Mouse (Mus musculus): ENCODE data around the gene Med1. TPM values are rescaled to one million over a fixed set of nuclear protein-coding genes. Genes with fewer than 3 reads are reported as not detected.

The Med1 gene
- polyA plus RNA-seq, 1 experiment, result 5.9 TPM

DNA sequence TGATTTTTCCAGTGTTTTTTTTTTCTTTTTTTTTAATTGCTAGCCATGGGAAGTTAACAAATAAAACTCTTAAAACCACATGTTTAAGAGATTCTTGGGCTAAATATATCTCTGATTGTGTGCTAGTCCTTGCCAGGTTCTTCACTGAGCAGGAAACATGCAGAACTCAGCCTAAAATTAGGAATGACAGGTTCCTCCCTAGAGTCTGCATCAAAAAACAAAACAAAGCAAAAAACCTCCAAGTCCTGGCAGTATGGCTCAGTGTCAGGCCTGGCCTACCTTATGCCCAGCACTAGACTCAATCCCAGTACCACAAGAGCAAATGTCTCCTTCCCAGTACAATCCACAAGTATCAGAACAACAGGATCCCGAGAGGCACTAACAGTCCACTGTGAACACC lies 78.7 kb downstream of the Med1 start:
- no peak overlapping the region for H3K27ac ChIP-seq (ENCODE audit: insufficient read depth, low read depth, low read length)
- H3K4me1 ChIP-seq (ENCODE audit: control insufficient read depth, insufficient read depth, insufficient read length, low read length), result no peaks in the 10 kb centered on the region
- no peak overlapping the region for H3K4me3 ChIP-seq (ENCODE audit: low read depth, low read length)
- no peak for TF ChIP-seq POLR2A (IDR thresholded peaks at IDR 0.05; ENCODE audit: low read depth, low read length)
- no peak for TF ChIP-seq CTCF (IDR thresholded peaks at IDR 0.05; ENCODE audit: extremely low read depth, insufficient read length, insufficient replicate concordance, low read depth, low read length)
- WGBS, result 73% methylated on average over 1 of the region's 1 CpGs
- no peaks in the 10 kb centered on the region for H3K27me3 ChIP-seq (ENCODE audit: control insufficient read depth, insufficient read depth, low read length)
- peaks cover 20% of the 10 kb centered on the region for H3K36me3 ChIP-seq (ENCODE audit: control insufficient read depth, insufficient read depth, low read length)

DNA sequence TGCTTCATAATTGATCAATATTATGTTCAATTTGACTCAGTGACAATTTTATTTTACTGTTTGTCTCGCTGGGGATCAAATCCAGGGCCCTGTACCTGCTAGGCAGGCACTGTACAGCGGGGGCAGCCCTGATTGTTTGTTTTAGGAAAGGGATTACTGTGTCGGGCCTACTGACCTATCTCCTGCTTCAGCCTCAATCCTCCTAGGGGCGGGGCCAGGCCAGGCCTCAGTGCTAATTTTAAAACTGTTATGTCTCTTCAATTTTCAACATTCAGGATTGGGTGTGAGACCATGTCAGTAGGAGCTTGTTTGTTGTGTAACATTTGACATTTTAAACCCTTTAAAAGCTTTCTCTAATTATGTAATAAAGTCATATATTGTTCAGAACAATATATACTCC lies 79.6 kb downstream of the Med1 start:
- Histone ChIP-seq H3K36me3 (ENCODE audit: control insufficient read depth, insufficient read depth, low read length) (peaks cover 28% of the 10 kb centered on the region), H3K4me1 (ENCODE audit: control insufficient read depth, insufficient read depth, insufficient read length, low read length) (no peaks in the 10 kb centered on the region), H3K27ac (ENCODE audit: insufficient read depth, low read depth, low read length) (no peak overlapping the region), H3K27me3 (ENCODE audit: control insufficient read depth, insufficient read depth, low read length) (no peaks in the 10 kb centered on the region), H3K4me3 (ENCODE audit: low read depth, low read length) (no peak overlapping the region)
- 76% methylated on average over 4 of the region's 4 CpGs for WGBS
- TF ChIP-seq POLR2A (IDR thresholded peaks at IDR 0.05; ENCODE audit: low read depth, low read length), result no peak

DNA sequence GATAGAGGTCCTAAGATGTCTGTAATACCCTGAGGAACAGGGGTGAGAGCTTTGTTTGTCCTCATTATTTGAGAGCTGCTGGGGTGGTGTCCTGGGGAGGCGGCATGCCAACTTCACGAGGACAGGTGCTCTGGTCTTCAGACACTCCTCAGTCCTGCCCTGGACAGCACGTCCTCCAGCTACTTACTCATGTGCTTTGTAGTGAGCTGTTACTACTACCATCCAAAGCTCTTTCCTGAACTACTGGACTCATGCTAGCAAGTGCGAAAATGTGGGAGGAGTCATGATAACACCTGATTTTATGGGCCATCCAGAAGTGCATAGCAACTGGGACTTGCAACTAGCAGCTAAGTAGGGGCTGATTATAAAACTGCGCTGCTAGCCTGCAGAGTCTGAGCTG lies 83.4 kb downstream of the Med1 start:
- Histone ChIP-seq H3K4me3 (ENCODE audit: low read depth, low read length) (no peak overlapping the region), H3K27ac (ENCODE audit: insufficient read depth, low read depth, low read length) (no peak overlapping the region), H3K27me3 (ENCODE audit: control insufficient read depth, insufficient read depth, low read length) (no peaks in the 10 kb centered on the region), H3K4me1 (ENCODE audit: control insufficient read depth, insufficient read depth, insufficient read length, low read length) (no peaks in the 10 kb centered on the region), H3K36me3 (ENCODE audit: control insufficient read depth, insufficient read depth, low read length) (peaks cover 39% of the 10 kb centered on the region)
- WGBS, result 65% methylated on average over 5 of the region's 5 CpGs
- TF ChIP-seq POLR2A (IDR thresholded peaks at IDR 0.05; ENCODE audit: low read depth, low read length), result no peak
- TF ChIP-seq CTCF (IDR thresholded peaks at IDR 0.05; ENCODE audit: extremely low read depth, insufficient read length, insufficient replicate concordance, low read depth, low read length), result no peak

Other genes starting within 250 kb of the Med1 start
- 1.1 and 1.6 TPM in 2 replicates for gene Plxdc1, start 206.8 kb downstream of the Med1 start, polyA plus RNA-seq (2012; rRNA removed)
- gene Arl5c, start 197.1 kb downstream of the Med1 start, polyA plus RNA-seq (2012; rRNA removed), result 0.55 and 1.1 TPM in 2 replicates
- 3.2 and 5.7 TPM in 2 replicates for gene Cacnb1, start 170.3 kb downstream of the Med1 start, polyA plus RNA-seq (2012; rRNA removed)
- 393 and 501 TPM in 2 replicates for gene Rpl19, start 166.6 kb downstream of the Med1 start, polyA plus RNA-seq (2012; rRNA removed)
- 0.87 and 0.91 TPM in 2 replicates for gene Stac2, start 139.8 kb downstream of the Med1 start, polyA plus RNA-seq (2012; rRNA removed)
- gene Fbxl20, start 42.9 kb downstream of the Med1 start, polyA plus RNA-seq (2012; rRNA removed), result 4.3 and 9.9 TPM in 2 replicates
- gene Cdk12, start 9.8 kb upstream of the Med1 start, polyA plus RNA-seq (2012; rRNA removed), result 3.6 and 8.1 TPM in 2 replicates
- gene Neurod2, start 136.4 kb upstream of the Med1 start, polyA plus RNA-seq (2012; rRNA removed), result 0.11 and 0.13 TPM in 2 replicates
- gene Ppp1r1b, start 155.1 kb upstream of the Med1 start, polyA plus RNA-seq (2012; rRNA removed), result 86.8 and 270 TPM in 2 replicates
- 47.0 and 76.5 TPM in 2 replicates for gene Stard3, start 165.1 kb upstream of the Med1 start, polyA plus RNA-seq (2012; rRNA removed)
- 0.24 and 0.42 TPM in 2 replicates for gene Tcap, start 190.5 kb upstream of the Med1 start, polyA plus RNA-seq (2012; rRNA removed)
- not detected in 2 replicates for gene Pnmt, start 193.2 kb upstream of the Med1 start, polyA plus RNA-seq (2012; rRNA removed)
- gene Pgap3, start 207.2 kb upstream of the Med1 start, polyA plus RNA-seq (2012; rRNA removed), result 26.0 and 52.1 TPM in 2 replicates
- gene Erbb2, start 219.2 kb upstream of the Med1 start, polyA plus RNA-seq (2012; rRNA removed), result 40.2 and 105 TPM in 2 replicates
- gene Mien1, start 245.7 kb upstream of the Med1 start, polyA plus RNA-seq (2012; rRNA removed), result 17.2 and 37.7 TPM in 2 replicates